Mouse (Mus musculus): Measurements from ENCODE around the gene Plcd1. TPM values are rescaled to one million over a fixed set of nuclear protein-coding genes. Genes with fewer than 3 reads are reported as not detected.

Gene Plcd1
- polyA plus RNA-seq, 1 experiment from 2014 or later = 12.9 TPM

DNA sequence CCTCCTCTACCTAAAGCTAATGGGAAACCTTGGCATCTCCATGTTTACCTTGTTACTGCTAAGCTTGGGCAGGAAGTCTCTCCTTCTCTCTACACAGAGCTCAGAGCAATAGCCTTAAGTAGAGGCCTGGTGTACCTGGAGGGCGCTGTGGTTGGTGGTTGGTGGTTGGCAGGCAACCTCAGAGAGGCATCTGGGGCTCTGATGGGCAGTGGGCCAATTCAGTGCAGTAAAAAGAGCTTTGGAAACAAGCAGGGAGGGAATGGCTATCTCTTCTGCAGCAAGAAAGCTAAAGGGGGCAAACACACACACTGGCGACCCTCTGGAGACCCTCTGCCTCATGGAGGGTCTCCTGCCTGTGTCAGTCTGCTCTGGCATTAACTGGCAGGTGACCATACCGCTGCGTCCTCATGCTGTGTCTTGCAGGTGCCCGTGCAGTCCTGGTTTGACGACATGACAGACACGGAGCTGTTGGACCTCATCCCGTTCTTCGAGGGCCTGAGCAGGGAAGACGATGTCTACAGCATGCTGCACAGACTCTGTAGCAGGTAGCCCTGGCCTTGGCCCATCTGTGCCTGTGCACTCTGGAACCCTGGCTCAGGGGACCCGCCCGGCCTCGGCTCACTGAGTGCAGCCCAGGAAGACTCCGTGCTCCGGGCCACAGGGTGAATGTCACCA lies 53.1 kb downstream of the Plcd1 start:
- no peak overlapping the region for H3K4me3 ChIP-seq (replicated peaks; ENCODE audit: low read length)
- peaks cover 2% of the 10 kb centered on the region; the same call in 1 of the 2 replicates for H3K36me3 ChIP-seq (ENCODE audit: control insufficient read depth, insufficient read depth)
- ATAC-seq = no peak
- no peak overlapping the region for H3K4me2 ChIP-seq (ENCODE audit: low read length)
- no peak overlapping the region for H3K27ac ChIP-seq (ENCODE audit: low read length)
- no peaks in the 10 kb centered on the region for H3K27me3 ChIP-seq (replicated peaks; ENCODE audit: control insufficient read depth, insufficient read depth, low read length)
- H3K9me3 ChIP-seq (ENCODE audit: control insufficient read depth, low read length) = no peaks in the 10 kb centered on the region
- WGBS = 70% methylated on average over 15 of the region's 15 CpGs
- H3K9ac ChIP-seq (replicated peaks; ENCODE audit: low read depth, low read length) = no peak overlapping the region
- peaks cover 20% of the 10 kb centered on the region for H3K4me1 ChIP-seq (replicated peaks; ENCODE audit: control insufficient read depth, insufficient read depth, low read length)

DNA sequence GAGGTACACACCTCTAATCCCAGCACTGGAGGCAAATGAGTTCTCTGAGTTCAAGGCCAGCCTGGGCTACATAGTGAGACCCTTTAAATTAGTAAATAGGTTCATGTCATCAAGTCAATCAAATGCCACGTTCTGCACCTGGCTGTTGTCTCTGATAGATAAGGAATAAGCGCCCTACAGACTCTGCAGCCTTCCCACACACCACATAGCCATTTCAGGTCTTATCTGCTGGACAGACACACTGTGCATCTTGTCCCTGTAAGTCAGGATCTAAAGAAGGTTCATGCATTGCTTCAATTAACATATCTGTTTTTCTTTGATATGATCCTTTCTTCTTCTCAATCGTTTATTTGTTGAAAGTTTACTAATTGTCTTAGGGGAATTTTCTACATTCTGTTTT lies 54.7 kb downstream of the Plcd1 start:
- Histone ChIP-seq H3K9ac (replicated peaks; ENCODE audit: low read depth, low read length) (no peak overlapping the region), H3K27me3 (replicated peaks; ENCODE audit: control insufficient read depth, insufficient read depth, low read length) (no peaks in the 10 kb centered on the region), H3K4me2 (ENCODE audit: low read length) (no peak overlapping the region), H3K4me1 (replicated peaks; ENCODE audit: control insufficient read depth, insufficient read depth, low read length) (peaks cover 35% of the 10 kb centered on the region), H3K36me3 (ENCODE audit: control insufficient read depth, insufficient read depth) (peaks cover 2% of the 10 kb centered on the region; the same call in 1 of the 2 replicates), H3K4me3 (replicated peaks; ENCODE audit: low read length) (no peak overlapping the region), H3K9me3 (ENCODE audit: control insufficient read depth, low read length) (no peaks in the 10 kb centered on the region), H3K27ac (ENCODE audit: low read length) (no peak overlapping the region)
- no peak for ATAC-seq
- 96% methylated on average over 3 of the region's 3 CpGs for WGBS

GRCm38 (mm10) chr9:119037076-119037730 lies 56.1 kb downstream of the Plcd1 start:
- no peaks in the 10 kb centered on the region for H3K9me3 ChIP-seq (ENCODE audit: control insufficient read depth, low read length)
- ATAC-seq = no peak
- no peaks in the 10 kb centered on the region for H3K27me3 ChIP-seq (replicated peaks; ENCODE audit: control insufficient read depth, insufficient read depth, low read length)
- H3K9ac ChIP-seq (replicated peaks; ENCODE audit: low read depth, low read length) = no peak overlapping the region
- no peak overlapping the region for H3K4me2 ChIP-seq (ENCODE audit: low read length)
- no peak overlapping the region for H3K4me3 ChIP-seq (replicated peaks; ENCODE audit: low read length)
- WGBS = 47% methylated on average over 15 of the region's 15 CpGs
- H3K27ac ChIP-seq (ENCODE audit: low read length) = no peak overlapping the region
- H3K36me3 ChIP-seq (ENCODE audit: control insufficient read depth, insufficient read depth) = peaks cover 2% of the 10 kb centered on the region; the same call in 1 of the 2 replicates
- peaks cover 46% of the 10 kb centered on the region for H3K4me1 ChIP-seq (replicated peaks; ENCODE audit: control insufficient read depth, insufficient read depth, low read length)

DNA sequence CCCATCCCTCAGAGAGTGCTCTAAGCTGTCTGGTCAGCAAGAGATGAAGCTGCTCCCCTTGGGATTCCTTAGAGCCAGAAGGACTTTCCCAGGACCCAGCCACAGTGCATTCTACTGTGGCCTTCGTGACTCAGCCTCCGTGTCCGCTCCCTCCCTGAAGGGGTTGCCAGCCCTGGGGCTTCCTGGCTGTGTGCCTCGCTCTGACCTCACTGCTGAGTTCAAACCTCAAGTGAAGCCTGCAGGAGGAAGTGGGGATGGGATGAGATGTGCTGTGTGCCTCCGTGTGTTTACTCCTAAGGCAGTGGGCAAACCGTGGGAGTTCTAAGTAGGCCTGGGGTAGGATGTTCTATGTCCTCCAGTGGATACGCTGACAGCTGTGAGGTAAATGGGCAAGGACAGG lies 57.5 kb downstream of the Plcd1 start:
- peaks cover 2% of the 10 kb centered on the region; the same call in 1 of the 2 replicates for H3K36me3 ChIP-seq (ENCODE audit: control insufficient read depth, insufficient read depth)
- WGBS = 72% methylated on average over 7 of the region's 7 CpGs
- no peaks in the 10 kb centered on the region for H3K27me3 ChIP-seq (replicated peaks; ENCODE audit: control insufficient read depth, insufficient read depth, low read length)
- H3K4me2 ChIP-seq (ENCODE audit: low read length) = no peak overlapping the region
- no peak overlapping the region for H3K27ac ChIP-seq (ENCODE audit: low read length)
- H3K9ac ChIP-seq (replicated peaks; ENCODE audit: low read depth, low read length) = no peak overlapping the region
- no peaks in the 10 kb centered on the region for H3K9me3 ChIP-seq (ENCODE audit: control insufficient read depth, low read length)
- H3K4me3 ChIP-seq (replicated peaks; ENCODE audit: low read length) = no peak overlapping the region
- no peak for ATAC-seq
- peaks cover 48% of the 10 kb centered on the region for H3K4me1 ChIP-seq (replicated peaks; ENCODE audit: control insufficient read depth, insufficient read depth, low read length)

GRCm38 (mm10) chr9:119034676-119035665 lies 58.3 kb downstream of the Plcd1 start:
- Histone ChIP-seq H3K4me1 (replicated peaks; ENCODE audit: control insufficient read depth, insufficient read depth, low read length) (peaks cover 44% of the 10 kb centered on the region), H3K27me3 (replicated peaks; ENCODE audit: control insufficient read depth, insufficient read depth, low read length) (no peaks in the 10 kb centered on the region), H3K9me3 (ENCODE audit: control insufficient read depth, low read length) (no peaks in the 10 kb centered on the region), H3K4me3 (replicated peaks; ENCODE audit: low read length) (no peak overlapping the region), H3K4me2 (ENCODE audit: low read length) (no peak overlapping the region), H3K9ac (replicated peaks; ENCODE audit: low read depth, low read length) (no peak overlapping the region), H3K27ac (ENCODE audit: low read length) (no peak overlapping the region), H3K36me3 (ENCODE audit: control insufficient read depth, insufficient read depth) (peaks cover 2% of the 10 kb centered on the region; the same call in 1 of the 2 replicates)
- 36% methylated on average over 29 of the region's 29 CpGs for WGBS
- 0 out of 2 replicates have a peak, but pooled peaks have one; percentile 7 for ATAC-seq

- no peak overlapping the region for H3K4me2 ChIP-seq (ENCODE audit: low read length)
- no peak overlapping the region for H3K4me3 ChIP-seq (replicated peaks; ENCODE audit: low read length)
- H3K36me3 ChIP-seq (ENCODE audit: control insufficient read depth, insufficient read depth) = peaks cover 2% of the 10 kb centered on the region; the same call in 1 of the 2 replicates
- H3K9ac ChIP-seq (replicated peaks; ENCODE audit: low read depth, low read length) = no peak overlapping the region
- no peaks in the 10 kb centered on the region for H3K27me3 ChIP-seq (replicated peaks; ENCODE audit: control insufficient read depth, insufficient read depth, low read length)
- WGBS = 52% methylated on average over 8 of the region's 8 CpGs
- ATAC-seq = no peak
- no peaks in the 10 kb centered on the region for H3K9me3 ChIP-seq (ENCODE audit: control insufficient read depth, low read length)
- no peak overlapping the region for H3K27ac ChIP-seq (ENCODE audit: low read length)
- peaks cover 44% of the 10 kb centered on the region for H3K4me1 ChIP-seq (replicated peaks; ENCODE audit: control insufficient read depth, insufficient read depth, low read length)
Measured at GRCm38 (mm10) chr9:119034069-119034468, 59.2 kb downstream of the Plcd1 start.

DNA sequence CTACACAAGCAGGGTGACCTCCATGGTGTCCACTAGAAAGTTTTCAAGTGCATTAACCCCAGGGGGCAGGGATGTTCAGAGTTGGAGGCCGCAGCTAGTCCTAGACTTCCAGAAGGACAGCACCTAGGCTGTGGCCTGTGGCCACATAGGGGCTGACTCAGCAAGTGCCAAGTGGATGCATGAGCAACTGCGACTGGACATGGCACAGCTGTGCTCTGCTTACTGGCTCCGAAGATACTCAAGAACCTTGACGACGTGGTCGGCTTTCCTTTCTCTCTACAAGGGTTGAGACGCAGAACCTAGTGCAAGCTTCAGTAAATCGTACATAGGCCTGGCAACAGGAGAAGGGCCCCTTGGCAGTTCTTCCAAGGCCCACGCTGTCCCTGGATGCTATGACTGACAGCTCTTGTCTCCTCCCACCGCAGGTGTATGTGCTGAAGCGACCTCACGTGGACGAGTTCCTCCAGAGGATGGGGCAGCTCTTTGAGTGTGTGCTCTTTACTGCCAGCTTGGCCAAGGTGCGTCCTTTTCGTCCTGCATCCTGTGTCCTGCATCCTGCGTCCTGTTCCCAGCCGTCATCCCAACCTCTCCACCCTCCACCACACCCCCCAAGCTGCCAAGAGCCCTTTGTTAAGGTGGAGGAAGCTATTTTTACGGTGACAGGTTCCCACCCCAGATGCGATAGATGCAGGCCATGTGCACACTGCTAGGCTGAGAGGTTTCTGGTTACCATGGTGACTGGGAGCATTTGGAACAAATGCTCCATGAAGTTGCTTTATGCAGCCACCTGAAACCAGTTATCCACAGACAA lies 60.0 kb downstream of the Plcd1 start:
- H3K27ac ChIP-seq (ENCODE audit: low read length) = peak overlapping the region; percentile 10; the same call in 1 of the 2 replicates
- peak; percentile 76 for ATAC-seq
- peak overlapping the region; percentile 4; the same call in 1 of the 2 replicates for H3K9ac ChIP-seq (replicated peaks; ENCODE audit: low read depth, low read length)
- H3K4me3 ChIP-seq (replicated peaks; ENCODE audit: low read length) = no peak overlapping the region
- H3K9me3 ChIP-seq (ENCODE audit: control insufficient read depth, low read length) = no peaks in the 10 kb centered on the region
- no peak overlapping the region for H3K4me2 ChIP-seq (ENCODE audit: low read length)
- H3K27me3 ChIP-seq (replicated peaks; ENCODE audit: control insufficient read depth, insufficient read depth, low read length) = no peaks in the 10 kb centered on the region
- peaks cover 44% of the 10 kb centered on the region for H3K4me1 ChIP-seq (replicated peaks; ENCODE audit: control insufficient read depth, insufficient read depth, low read length)
- peaks cover 2% of the 10 kb centered on the region; the same call in 1 of the 2 replicates for H3K36me3 ChIP-seq (ENCODE audit: control insufficient read depth, insufficient read depth)
- WGBS = 48% methylated on average over 19 of the region's 19 CpGs

- Histone ChIP-seq H3K36me3 (ENCODE audit: control insufficient read depth, insufficient read depth) (no peaks in the 10 kb centered on the region), H3K27ac (ENCODE audit: low read length) (no peak overlapping the region), H3K4me2 (ENCODE audit: low read length) (no peak overlapping the region), H3K9ac (replicated peaks; ENCODE audit: low read depth, low read length) (no peak overlapping the region), H3K4me3 (replicated peaks; ENCODE audit: low read length) (no peak overlapping the region), H3K9me3 (ENCODE audit: control insufficient read depth, low read length) (no peaks in the 10 kb centered on the region), H3K27me3 (replicated peaks; ENCODE audit: control insufficient read depth, insufficient read depth, low read length) (no peaks in the 10 kb centered on the region), H3K4me1 (replicated peaks; ENCODE audit: control insufficient read depth, insufficient read depth, low read length) (peaks cover 44% of the 10 kb centered on the region)
- ATAC-seq = no peak
- WGBS = 29% methylated on average over 9 of the region's 9 CpGs
Measured at GRCm38 (mm10) chr9:119032538-119032937, 60.8 kb downstream of the Plcd1 start.
